Mouse (Mus musculus) midbrain, postnatal 0 days (tissue): ENCODE data around the gene Tnfrsf26. TPM values are rescaled to one million over a fixed set of nuclear protein-coding genes. Genes with fewer than 3 reads are reported as not detected.
A peak's percentile ranks its signal among the peaks of the same experiment; 100 is the strongest.

Source experiments
- ATAC-seq: fragments of 200-750 bp; cut with Nextera tagmentation; 2 replicates; pipeline ENCODE4 v1.8.0; 2017; ENCODE audit warnings: moderate number of reproducible peaks, mild to moderate bottlenecking, moderate TSS enrichment, moderate library complexity; ENCODE audit not compliant: low FRiP score
- DNase-seq: peaks from one replicate; pipeline ENCODE4 v3.0.0-alpha.2; 2015; ENCODE audit warnings: low spot score
- H3K27ac ChIP-seq: fragments of 300-500 bp; sonication (generic); 2 replicates; pipeline ENCODE4 v1.5.1; 2014; ENCODE audit warnings: low read depth, mild to moderate bottlenecking, low read length, mixed read lengths
- H3K27me3 ChIP-seq: fragments of 300-500 bp; sonication (generic); 2 replicates; pipeline ENCODE4 v1.6.1; 2014; ENCODE audit warnings: low read length, control low read depth, mixed read lengths; ENCODE audit not compliant: insufficient read depth
- H3K36me3 ChIP-seq: fragments of 300-500 bp; sonication (generic); 2 replicates; pipeline ENCODE4 v1.6.1; 2014; ENCODE audit warnings: low read length, control low read depth, mixed read lengths; ENCODE audit not compliant: insufficient read depth
- H3K4me1 ChIP-seq: fragments of 300-500 bp; sonication (generic); 2 replicates; pipeline ENCODE4 v1.6.1; 2014; ENCODE audit warnings: mild to moderate bottlenecking, control low read depth, antibody characterized with exemption, low read length, mixed read lengths; ENCODE audit not compliant: insufficient read depth
- H3K4me2 ChIP-seq: fragments of 300-500 bp; sonication (generic); 2 replicates; pipeline ENCODE4 v1.6.1; 2014; ENCODE audit warnings: low read depth, mild to moderate bottlenecking, low read length, mixed read lengths; ENCODE audit not compliant: poor library complexity, severe bottlenecking
- H3K4me3 ChIP-seq: fragments of 300-500 bp; sonication (generic); 2 replicates; pipeline ENCODE4 v1.5.1; 2014; ENCODE audit warnings: low read depth, mild to moderate bottlenecking, low read length, moderate library complexity
- H3K9ac ChIP-seq: fragments of 300-500 bp; sonication (generic); replicated peaks from 2 replicates; pipeline ENCODE4 v1.6.1; 2014; ENCODE audit warnings: mild to moderate bottlenecking, low read length, moderate library complexity, mixed read lengths; ENCODE audit not compliant: poor library complexity, severe bottlenecking
- H3K9me3 ChIP-seq: fragments of 300-500 bp; sonication (generic); 2 replicates; pipeline ENCODE4 v1.6.1; 2016; ENCODE audit warnings: low read length, control low read depth
- CTCF ChIP-seq: IDR thresholded peaks from 2 replicates; pipeline ENCODE4 v1.5.1; 2016; ENCODE audit warnings: antibody characterized with exemption, mild to moderate bottlenecking
- WGBS: fragments of 180-500 bp; shearing (Covaris S2); extraction: QIAGEN DNeasy Blood & Tissue Kit; methylation state at CpG from one replicate; pipeline ENCODE4 v1.1.7; 2014; 5-methylcytosine and 5-hydroxymethylcytosine counted together
- polyA plus RNA-seq: library from polyadenylated mRNA; unstranded; fragments of >200 nt; fragmentation: Nextera tagmentation; extraction: Ambion mirVana; gene quantifications from 2 replicates; pipeline ENCODE4 v1.2.1, GENCODE M21; 2015
- total RNA-seq: library from RNA; depleted of rRNA; stranded (reverse); fragments of >200 nt; gene quantifications from 2 replicates; pipeline ENCODE4 v1.2.3, GENCODE M21; 2014

The Tnfrsf26 gene
- total and polyA plus RNA-seq, 2 experiments from 2014 or later = 0.05 to 0.11 TPM

DNA sequence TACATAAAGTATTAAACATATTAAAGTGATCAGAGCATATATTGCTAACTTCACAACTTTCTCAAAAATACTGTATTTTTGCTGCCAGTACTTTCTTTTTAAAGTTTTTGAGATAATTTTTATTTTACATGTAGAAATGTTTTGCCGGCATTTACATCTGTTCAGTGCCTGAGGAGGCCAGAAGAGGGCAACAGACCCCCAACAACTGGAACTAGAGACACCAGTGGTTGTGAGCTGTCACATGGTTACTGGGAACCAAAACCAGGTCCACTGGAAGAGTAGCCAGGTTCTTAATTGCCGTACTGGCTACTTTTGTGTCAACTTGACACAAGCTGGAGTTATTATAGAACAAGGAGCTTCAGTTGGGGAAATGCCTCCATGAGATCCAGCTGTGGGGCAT is 26.8 kb downstream of the Tnfrsf26 start:
- WGBS = 89% methylated on average over 2 of the region's 2 CpGs

DNA sequence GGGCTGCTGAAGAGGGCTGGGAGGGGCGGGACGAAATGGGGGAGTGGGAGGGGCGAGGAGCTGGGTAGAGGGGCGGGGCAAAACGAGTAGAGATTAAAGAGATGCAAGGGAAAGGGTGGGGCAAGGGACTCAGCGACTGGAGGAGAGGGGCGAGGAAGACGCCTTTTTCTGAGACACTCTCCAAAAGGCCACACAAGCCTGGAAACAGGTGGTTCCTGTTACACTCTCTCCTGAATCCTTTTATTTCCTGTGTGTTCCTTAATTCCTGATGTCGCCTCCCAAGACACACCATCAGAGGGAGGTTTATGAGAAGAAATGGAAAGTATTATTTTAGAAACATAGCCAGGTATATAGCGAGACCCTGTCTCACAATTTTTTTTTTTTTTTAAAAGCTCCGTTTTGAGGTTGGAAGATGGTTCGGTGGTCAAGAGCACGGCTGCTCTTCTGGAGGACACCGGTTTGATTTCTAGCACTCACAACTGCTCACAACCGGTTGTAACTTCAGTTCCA is 28.2 kb downstream of the Tnfrsf26 start:
- ATAC-seq (no peak), DNase-seq (no peak)
- no peaks in the 10 kb centered on the region for H3K9me3 ChIP-seq
- peaks cover 7% of the 10 kb centered on the region; the same call in 1 of the 2 replicates for H3K4me1 ChIP-seq
- peak overlapping the region; percentile 85 for H3K4me2 ChIP-seq
- 6% methylated on average over 15 of the region's 15 CpGs for WGBS
- H3K9ac ChIP-seq = no peak overlapping the region
- no peaks in the 10 kb centered on the region for H3K27me3 ChIP-seq
- peak overlapping the region; percentile 57 for H3K4me3 ChIP-seq
- H3K36me3 ChIP-seq = peaks cover 13% of the 10 kb centered on the region
- no peak for TF ChIP-seq CTCF
- H3K27ac ChIP-seq = no peak overlapping the region

More for the DNA sequence above, 26.8 kb downstream of the Tnfrsf26 start:
- H3K9ac ChIP-seq = no peak overlapping the region
- ATAC-seq (no peak), DNase-seq (no peak)
- no peak overlapping the region for H3K27ac ChIP-seq
- H3K4me2 ChIP-seq = no peak overlapping the region
- H3K36me3 ChIP-seq = 0 out of 2 replicates have a peak, but pooled peaks cover 10% of the 10 kb centered on the region
- peaks cover 7% of the 10 kb centered on the region; the same call in 1 of the 2 replicates for H3K4me1 ChIP-seq
- H3K4me3 ChIP-seq = no peak overlapping the region
- no peaks in the 10 kb centered on the region for H3K9me3 ChIP-seq
- peak; percentile 39 for TF ChIP-seq CTCF
- no peaks in the 10 kb centered on the region for H3K27me3 ChIP-seq

DNA sequence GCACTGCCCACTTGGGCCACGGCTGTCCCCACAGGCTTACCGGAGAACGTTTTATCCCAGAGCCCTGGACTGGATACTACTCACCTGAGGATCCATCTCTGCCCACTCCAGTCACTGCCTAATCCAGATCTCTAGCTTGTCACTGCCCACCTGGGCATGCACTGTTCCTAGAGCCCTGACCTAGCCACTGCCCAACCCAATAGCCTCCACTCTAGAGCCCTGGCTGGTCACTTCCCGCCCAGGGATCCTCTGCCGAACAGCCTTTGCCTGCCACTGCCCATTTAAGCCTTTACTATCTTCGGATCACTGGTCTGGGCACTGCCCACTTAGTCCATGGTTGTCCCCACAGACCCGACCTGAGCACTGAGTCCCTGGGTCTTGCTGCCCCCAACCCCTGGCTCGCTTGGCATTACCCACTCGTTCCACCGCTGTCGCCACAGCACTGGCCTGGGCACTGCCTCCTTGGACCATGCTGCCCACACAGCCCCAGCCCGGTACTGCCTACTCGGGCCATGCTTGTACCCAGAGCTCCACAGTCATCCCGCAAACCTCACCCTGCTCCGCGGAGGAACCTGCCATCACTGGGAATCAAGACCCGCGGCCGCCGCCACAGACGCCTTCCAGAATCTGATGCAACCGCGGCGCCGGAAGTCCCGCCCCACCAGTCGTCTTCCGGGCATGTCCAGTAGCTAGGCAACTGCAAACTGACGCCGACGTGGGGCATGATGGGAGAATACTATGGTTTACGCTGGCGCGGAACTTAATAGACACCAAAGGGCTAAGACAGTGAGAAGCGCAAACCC is 28.9 kb downstream of the Tnfrsf26 start, which contains the start of gene Cars:
TSS of gene Cars (minus strand) at position 663 of the 803 bp plus-strand sequence.
- H3K4me3 ChIP-seq = peak within 1 kb of the TSS; percentile 57
- H3K27ac ChIP-seq = peak within 1 kb of the TSS; percentile 44
- peaks cover 16% of the 10 kb centered on the region for H3K36me3 ChIP-seq
- peak; percentile 97 for DNase-seq
- no peaks in the 10 kb centered on the region for H3K9me3 ChIP-seq
- H3K4me1 ChIP-seq = peaks cover 7% of the 10 kb centered on the region; the same call in 1 of the 2 replicates
- peak within 1 kb of the TSS; percentile 85 for H3K4me2 ChIP-seq
- peak; percentile 95 for ATAC-seq
- peak within 1 kb of the TSS; percentile 69 for H3K9ac ChIP-seq
- WGBS = 2% methylated on average over 35 of the region's 35 CpGs
- no peaks in the 10 kb centered on the region for H3K27me3 ChIP-seq
- no peak for TF ChIP-seq CTCF

DNA sequence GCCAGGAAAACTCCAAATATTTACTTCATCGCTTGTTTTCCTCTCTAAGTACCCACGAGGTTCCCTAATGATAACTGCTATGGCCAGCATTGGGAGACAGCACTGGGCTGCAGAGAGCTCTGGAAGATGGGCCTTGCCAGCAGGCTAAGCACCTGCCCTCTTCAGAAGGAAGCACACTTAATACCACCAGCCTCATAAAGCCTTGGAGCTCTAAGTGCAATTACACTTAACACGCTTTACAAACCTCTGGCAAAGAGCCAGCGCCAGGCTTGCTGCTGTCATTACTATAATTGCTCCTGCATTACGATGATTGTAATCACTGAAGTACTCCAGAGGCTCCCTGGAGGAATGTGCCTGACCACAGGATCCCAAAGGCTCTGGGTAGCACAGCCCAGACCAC is 33.7 kb downstream of the Tnfrsf26 start:
- no peaks in the 10 kb centered on the region for H3K27me3 ChIP-seq
- no peak overlapping the region for H3K4me2 ChIP-seq
- H3K27ac ChIP-seq = no peak overlapping the region
- no peaks in the 10 kb centered on the region for H3K9me3 ChIP-seq
- ATAC-seq (no peak), DNase-seq (peak; percentile 63)
- no peak overlapping the region for H3K4me3 ChIP-seq
- peaks cover 7% of the 10 kb centered on the region; the same call in 1 of the 2 replicates for H3K4me1 ChIP-seq
- H3K9ac ChIP-seq = no peak overlapping the region
- TF ChIP-seq CTCF = no peak
- 80% methylated on average over 5 of the region's 5 CpGs for WGBS
- H3K36me3 ChIP-seq = peaks cover 23% of the 10 kb centered on the region

DNA sequence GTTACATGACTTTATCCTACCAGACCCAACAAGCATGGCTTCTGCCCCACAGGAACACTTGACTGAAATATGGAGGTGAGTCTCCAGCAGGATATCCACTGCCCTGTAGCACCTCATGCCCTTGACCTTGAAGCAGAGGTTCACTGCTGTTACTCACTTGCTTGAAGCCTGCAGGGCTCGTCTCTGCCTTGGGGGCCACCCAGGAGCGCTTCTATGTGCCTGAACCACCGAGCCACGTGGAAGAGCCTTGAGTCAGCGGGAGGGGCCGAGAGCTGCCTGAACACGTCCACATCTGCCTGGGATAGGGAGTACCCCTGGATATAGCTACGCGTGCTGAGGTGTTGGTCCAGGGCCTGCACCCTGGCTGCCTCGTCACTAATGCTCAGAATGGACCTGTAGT is 36.3 kb downstream of the Tnfrsf26 start:
- H3K36me3 ChIP-seq = peaks cover 41% of the 10 kb centered on the region
- WGBS = 94% methylated on average over 10 of the region's 10 CpGs

DNA sequence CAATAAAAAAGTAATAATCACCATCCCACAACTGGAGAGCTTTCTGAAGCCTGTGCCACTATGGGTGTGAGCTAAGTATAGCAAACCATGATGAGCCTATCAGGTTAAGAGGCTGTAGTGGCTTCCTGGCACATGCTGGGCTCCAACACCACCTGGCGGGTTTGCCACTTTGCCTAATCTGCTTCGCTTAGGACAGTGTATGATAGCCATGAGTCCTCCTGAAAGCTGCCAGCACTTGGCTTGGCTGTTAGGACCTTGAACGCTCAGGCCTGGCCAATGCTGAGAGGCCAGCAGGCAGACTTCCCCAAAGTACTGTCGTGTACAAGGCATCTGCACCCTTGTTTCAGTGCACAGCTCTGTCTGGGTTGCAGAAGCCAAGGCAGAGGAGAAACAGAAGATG is 40.5 kb downstream of the Tnfrsf26 start:
- DNase-seq = no peak
- H3K27ac ChIP-seq = no peak overlapping the region
- ATAC-seq = no peak
- H3K36me3 ChIP-seq = peaks cover 71% of the 10 kb centered on the region
- H3K27me3 ChIP-seq = no peaks in the 10 kb centered on the region
- H3K4me3 ChIP-seq = no peak overlapping the region
- no peak overlapping the region for H3K4me2 ChIP-seq
- no peaks in the 10 kb centered on the region for H3K4me1 ChIP-seq
- no peak overlapping the region for H3K9ac ChIP-seq
- TF ChIP-seq CTCF = no peak
- WGBS = 91% methylated on average over 4 of the region's 4 CpGs
- H3K9me3 ChIP-seq = no peaks in the 10 kb centered on the region

More for the DNA sequence above, 36.3 kb downstream of the Tnfrsf26 start:
- H3K4me2 ChIP-seq = no peak overlapping the region
- H3K9ac ChIP-seq = no peak overlapping the region
- H3K4me1 ChIP-seq = no peaks in the 10 kb centered on the region
- no peak overlapping the region for H3K27ac ChIP-seq
- no peaks in the 10 kb centered on the region for H3K9me3 ChIP-seq
- TF ChIP-seq CTCF = no peak
- ATAC-seq (no peak), DNase-seq (no peak)
- no peaks in the 10 kb centered on the region for H3K27me3 ChIP-seq
- no peak overlapping the region for H3K4me3 ChIP-seq
